Mouse (Mus musculus): Measurements from ENCODE around the gene Zbtb32.

DNA sequence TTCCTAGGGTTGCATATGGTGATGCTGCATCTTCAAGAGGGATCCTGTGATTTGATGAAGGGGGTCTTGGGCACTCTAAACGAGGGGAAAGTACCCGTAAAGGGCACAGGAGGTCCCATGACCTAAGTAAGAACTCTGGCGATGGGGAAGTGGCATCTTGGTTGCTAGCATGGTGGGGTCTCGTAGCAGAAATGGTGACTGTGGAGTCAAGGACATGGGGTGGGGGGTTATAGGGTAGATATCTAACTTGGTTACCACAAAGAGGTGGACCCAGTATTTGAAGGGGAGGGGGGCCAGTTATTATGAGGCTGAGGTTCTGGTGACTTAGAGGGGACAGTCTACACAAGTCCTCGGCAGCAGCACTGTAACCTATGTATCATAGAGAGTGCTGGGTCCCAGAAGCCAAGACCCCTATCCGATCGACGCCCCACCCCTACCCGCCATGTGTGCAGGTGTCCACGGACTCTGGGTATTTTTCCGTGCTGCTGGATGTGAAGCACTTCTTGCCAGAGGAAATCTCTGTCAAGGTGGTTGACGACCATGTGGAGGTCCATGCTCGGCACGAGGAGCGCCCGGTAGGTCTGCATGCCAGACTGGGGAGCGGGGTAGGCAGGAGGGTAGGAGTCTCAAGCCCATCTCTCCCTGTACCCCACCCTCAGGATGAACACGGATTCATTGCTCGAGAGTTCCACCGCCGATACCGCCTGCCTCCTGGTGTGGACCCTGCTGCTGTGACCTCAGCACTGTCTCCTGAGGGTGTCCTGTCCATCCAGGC is 44.7 kb downstream of the Zbtb32 start:
- TF ChIP-seq CTCF (conservative IDR thresholded peaks at IDR 0.05 in 1 of 2, IDR thresholded peaks at IDR 0.05 in 1 of 2; ENCODE audit: low read depth in 2 of 2, low read length in 2 of 2) (no peak), ZC3H11A (IDR thresholded peaks at IDR 0.05; ENCODE audit: low read depth, low read length) (no peak), POLR2A (IDR thresholded peaks at IDR 0.05; ENCODE audit: low read depth, low read length) (no peak; the same call in 1 of the 2 replicates), MAZ (IDR thresholded peaks at IDR 0.05; ENCODE audit: low read depth, low read length) (no peak), EP300 (IDR thresholded peaks at IDR 0.05; ENCODE audit: low read length) (no peak), IRF4 (IDR thresholded peaks at IDR 0.05; ENCODE audit: low read depth, low read length) (no peak), ELF1 (IDR thresholded peaks at IDR 0.05; ENCODE audit: low read depth, low read length) (no peak), USF1 (IDR thresholded peaks at IDR 0.05; ENCODE audit: low read depth, low read length) (no peak), TBP (conservative IDR thresholded peaks at IDR 0.05; ENCODE audit: low read depth, low read length) (no peak), GABPA (IDR thresholded peaks at IDR 0.05; ENCODE audit: insufficient replicate concordance, low read depth, low read length) (no peak), ZMIZ1 (IDR thresholded peaks at IDR 0.05; ENCODE audit: low read depth, low read length) (no peak), MAX (IDR thresholded peaks at IDR 0.05; ENCODE audit: low read length) (no peak), UBTF (IDR thresholded peaks at IDR 0.05; ENCODE audit: low read depth, low read length) (no peak)

All from CH12.LX (cell line).